Mouse (Mus musculus): ENCODE measurements around the gene Adgrb2. TPM values are rescaled to one million over a fixed set of nuclear protein-coding genes. Genes with fewer than 3 reads are reported as not detected.

The Adgrb2 gene
- total and polyA plus RNA-seq, 2 experiments = 0.06 TPM; not detected in 1

DNA sequence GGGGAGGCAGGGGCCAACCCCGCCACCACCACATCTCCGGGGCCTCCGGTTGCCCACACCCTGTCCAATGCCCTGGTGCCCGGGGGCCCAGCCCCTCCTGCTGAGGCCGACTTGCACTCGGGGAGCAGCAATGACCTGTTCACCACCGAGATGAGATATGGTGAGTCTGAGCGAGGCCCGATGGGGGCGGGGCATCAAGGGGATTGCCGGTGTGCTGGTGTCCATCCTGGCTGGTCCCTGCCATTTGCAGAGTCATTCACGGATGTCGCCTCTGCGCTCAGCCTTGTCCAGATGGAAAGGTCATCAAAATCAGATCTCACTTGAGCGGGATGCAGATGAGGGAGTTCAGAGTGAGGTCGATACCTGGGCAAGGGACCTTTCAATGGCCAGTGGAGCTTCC lies 8.1 kb downstream of the Adgrb2 start:
- Histone ChIP-seq H3K4me1 (ENCODE audit: control insufficient read depth, insufficient read depth, low read length) (no peaks in the 10 kb centered on the region), H3K4me3 (ENCODE audit: insufficient read depth, low read depth, low read length) (no peak overlapping the region), H3K36me3 (ENCODE audit: control insufficient read depth, insufficient read depth, low read length) (no peaks in the 10 kb centered on the region), H3K9ac (ENCODE audit: low read depth, low read length) (no peak overlapping the region), H3K27me3 (ENCODE audit: control insufficient read depth, insufficient read depth, low read length) (no peaks in the 10 kb centered on the region), H3K79me2 (ENCODE audit: control insufficient read depth, insufficient read depth, low read length) (no peaks in the 10 kb centered on the region), H3K27ac (replicated peaks; ENCODE audit: insufficient read depth, low read depth, low read length) (no peak overlapping the region)
- DNase-seq (ENCODE audit: extremely low read depth, low read depth, low spot score) = no peak
- TF ChIP-seq CTCF (IDR thresholded peaks at IDR 0.05; ENCODE audit: low read depth, low read length) (no peak), POLR2A (IDR thresholded peaks at IDR 0.05; ENCODE audit: extremely low read depth, insufficient read depth, low read length) (no peak)
- 74% methylated on average over 16 of the region's 16 CpGs for WGBS

DNA sequence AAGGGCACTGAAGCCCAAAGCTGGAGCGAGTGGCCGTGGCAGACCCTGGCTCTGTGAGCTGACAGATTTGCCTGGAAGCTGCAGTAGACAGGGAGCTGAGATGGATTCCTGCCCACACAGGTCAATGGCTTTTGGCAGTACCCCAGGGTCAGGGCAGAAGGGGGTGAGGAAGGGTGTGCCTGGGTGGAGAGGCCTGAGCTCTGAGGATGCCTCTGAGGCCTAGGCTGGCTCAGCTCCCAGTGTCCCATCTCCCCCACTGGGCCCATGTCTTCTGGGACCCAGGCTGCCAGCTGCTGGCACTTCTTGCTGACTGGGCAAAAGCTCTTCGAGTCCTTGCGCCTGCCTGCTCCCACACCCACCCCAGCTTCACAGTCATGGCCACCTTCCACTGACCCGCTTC lies 8.5 kb downstream of the Adgrb2 start:
- no peaks in the 10 kb centered on the region for H3K36me3 ChIP-seq (ENCODE audit: control insufficient read depth, insufficient read depth, low read length)
- no peak overlapping the region for H3K27ac ChIP-seq (replicated peaks; ENCODE audit: insufficient read depth, low read depth, low read length)
- H3K27me3 ChIP-seq (ENCODE audit: control insufficient read depth, insufficient read depth, low read length) = no peaks in the 10 kb centered on the region
- H3K79me2 ChIP-seq (ENCODE audit: control insufficient read depth, insufficient read depth, low read length) = no peaks in the 10 kb centered on the region
- TF ChIP-seq POLR2A (IDR thresholded peaks at IDR 0.05; ENCODE audit: extremely low read depth, insufficient read depth, low read length) = no peak
- TF ChIP-seq CTCF (IDR thresholded peaks at IDR 0.05; ENCODE audit: low read depth, low read length) = no peak
- H3K4me3 ChIP-seq (ENCODE audit: insufficient read depth, low read depth, low read length) = no peak overlapping the region
- no peak overlapping the region for H3K9ac ChIP-seq (ENCODE audit: low read depth, low read length)
- no peaks in the 10 kb centered on the region for H3K4me1 ChIP-seq (ENCODE audit: control insufficient read depth, insufficient read depth, low read length)
- 80% methylated on average over 5 of the region's 5 CpGs for WGBS
- DNase-seq (ENCODE audit: extremely low read depth, low read depth, low spot score) = peak; percentile 8

DNA sequence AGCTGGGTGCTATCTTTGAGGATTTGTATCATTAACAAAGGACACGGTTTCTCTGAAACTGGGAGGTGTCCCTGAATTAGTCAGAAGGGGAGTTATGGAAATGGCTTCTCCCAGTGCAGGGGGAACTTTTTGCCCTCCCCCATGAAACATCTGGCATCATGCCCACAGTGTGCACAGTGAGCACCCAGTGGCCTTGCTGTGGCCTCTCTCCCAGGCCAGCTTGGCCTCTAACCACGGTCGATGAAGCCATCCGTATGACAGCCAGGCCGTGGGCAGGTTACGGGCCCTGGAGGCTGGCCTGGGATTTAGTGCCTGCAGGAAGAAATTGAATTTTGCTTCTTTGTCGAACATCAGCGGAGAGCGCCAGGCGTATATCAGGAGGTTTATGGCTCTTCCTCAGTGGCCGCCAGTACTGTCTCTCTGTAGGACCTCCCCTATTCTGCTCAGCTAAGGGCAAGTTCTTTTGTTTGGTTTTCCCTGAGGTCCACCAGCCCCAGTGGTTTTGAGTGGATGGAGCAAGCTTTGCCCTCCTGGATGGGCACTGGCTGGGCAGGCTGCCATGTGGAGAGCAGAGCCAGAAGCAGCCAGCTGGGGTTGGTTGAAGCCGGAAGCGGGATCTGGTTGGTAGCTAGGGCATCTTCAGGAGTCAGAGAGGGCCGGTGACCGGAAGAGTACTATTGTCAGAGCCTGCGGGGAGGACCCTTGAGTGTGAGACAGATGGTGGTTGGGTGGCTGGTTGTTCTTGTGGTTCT lies 9.4 kb downstream of the Adgrb2 start:
- Histone ChIP-seq H3K36me3 (ENCODE audit: control insufficient read depth, insufficient read depth, low read length) (no peaks in the 10 kb centered on the region), H3K27me3 (ENCODE audit: control insufficient read depth, insufficient read depth, low read length) (no peaks in the 10 kb centered on the region), H3K4me3 (ENCODE audit: insufficient read depth, low read depth, low read length) (no peak overlapping the region), H3K9ac (ENCODE audit: low read depth, low read length) (no peak overlapping the region), H3K27ac (replicated peaks; ENCODE audit: insufficient read depth, low read depth, low read length) (no peak overlapping the region), H3K4me1 (ENCODE audit: control insufficient read depth, insufficient read depth, low read length) (no peaks in the 10 kb centered on the region), H3K79me2 (ENCODE audit: control insufficient read depth, insufficient read depth, low read length) (no peaks in the 10 kb centered on the region)
- DNase-seq (ENCODE audit: extremely low read depth, low read depth, low spot score) = peak; percentile 9
- TF ChIP-seq CTCF (IDR thresholded peaks at IDR 0.05; ENCODE audit: low read depth, low read length) (no peak), POLR2A (IDR thresholded peaks at IDR 0.05; ENCODE audit: extremely low read depth, insufficient read depth, low read length) (no peak)
- whole genome bisulfite sequencing = 77% methylated on average over 16 of the region's 16 CpGs

DNA sequence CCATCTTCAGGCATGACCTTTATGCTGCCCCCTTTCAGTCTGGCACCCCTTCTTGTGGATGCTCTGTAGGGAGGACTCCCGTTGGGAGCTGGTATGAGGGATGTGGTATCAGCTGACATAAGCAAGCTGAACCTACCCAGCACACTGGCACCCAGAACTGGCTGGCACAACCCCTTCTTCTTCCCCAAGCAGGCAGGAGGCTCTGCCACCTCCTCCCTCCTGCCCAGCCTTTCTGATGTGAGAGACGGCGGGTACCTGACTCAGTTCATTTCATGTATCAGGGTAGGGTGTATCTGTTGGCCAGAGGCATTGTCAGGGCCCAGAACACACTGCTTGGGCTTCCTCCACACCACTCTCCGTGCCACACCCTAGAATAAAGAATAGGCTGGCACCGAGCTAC lies 10.1 kb downstream of the Adgrb2 start:
- Histone ChIP-seq H3K9ac (ENCODE audit: low read depth, low read length) (no peak overlapping the region), H3K27me3 (ENCODE audit: control insufficient read depth, insufficient read depth, low read length) (no peaks in the 10 kb centered on the region), H3K79me2 (ENCODE audit: control insufficient read depth, insufficient read depth, low read length) (no peaks in the 10 kb centered on the region), H3K4me1 (ENCODE audit: control insufficient read depth, insufficient read depth, low read length) (no peaks in the 10 kb centered on the region), H3K4me3 (ENCODE audit: insufficient read depth, low read depth, low read length) (no peak overlapping the region), H3K27ac (replicated peaks; ENCODE audit: insufficient read depth, low read depth, low read length) (no peak overlapping the region), H3K36me3 (ENCODE audit: control insufficient read depth, insufficient read depth, low read length) (no peaks in the 10 kb centered on the region)
- 80% methylated on average over 5 of the region's 5 CpGs for WGBS
- no peak for DNase-seq (ENCODE audit: extremely low read depth, low read depth, low spot score)
- TF ChIP-seq CTCF (IDR thresholded peaks at IDR 0.05; ENCODE audit: low read depth, low read length) = no peak
- TF ChIP-seq POLR2A (IDR thresholded peaks at IDR 0.05; ENCODE audit: extremely low read depth, insufficient read depth, low read length) = no peak

DNA sequence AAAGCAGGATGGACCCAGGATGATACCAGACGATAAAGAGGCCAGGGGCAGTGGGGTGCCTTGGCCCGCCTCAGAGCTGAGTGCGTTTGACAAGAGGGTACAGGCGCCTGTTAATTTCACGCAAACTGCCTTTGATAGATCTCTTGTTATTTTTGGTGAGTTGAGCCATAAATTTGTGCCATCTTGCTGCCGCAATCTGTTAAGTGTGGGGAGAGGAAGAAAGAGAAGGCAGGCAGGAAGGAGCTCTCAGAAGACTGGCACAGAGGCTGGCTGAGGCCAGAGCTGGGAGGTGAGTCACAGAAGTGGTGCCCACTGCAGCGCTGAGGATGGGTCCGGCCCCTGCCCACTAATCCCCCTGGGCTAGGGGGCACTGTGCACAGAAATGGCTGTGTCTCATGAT lies 10.6 kb downstream of the Adgrb2 start:
- Histone ChIP-seq H3K9ac (ENCODE audit: low read depth, low read length) (no peak overlapping the region), H3K4me3 (ENCODE audit: insufficient read depth, low read depth, low read length) (no peak overlapping the region), H3K79me2 (ENCODE audit: control insufficient read depth, insufficient read depth, low read length) (no peaks in the 10 kb centered on the region), H3K36me3 (ENCODE audit: control insufficient read depth, insufficient read depth, low read length) (no peaks in the 10 kb centered on the region), H3K27me3 (ENCODE audit: control insufficient read depth, insufficient read depth, low read length) (no peaks in the 10 kb centered on the region), H3K4me1 (ENCODE audit: control insufficient read depth, insufficient read depth, low read length) (no peaks in the 10 kb centered on the region), H3K27ac (replicated peaks; ENCODE audit: insufficient read depth, low read depth, low read length) (no peak overlapping the region)
- 83% methylated on average over 8 of the region's 8 CpGs for WGBS
- TF ChIP-seq CTCF (IDR thresholded peaks at IDR 0.05; ENCODE audit: low read depth, low read length) (no peak), POLR2A (IDR thresholded peaks at IDR 0.05; ENCODE audit: extremely low read depth, insufficient read depth, low read length) (no peak)
- DNase-seq (ENCODE audit: extremely low read depth, low read depth, low spot score) = no peak

DNA sequence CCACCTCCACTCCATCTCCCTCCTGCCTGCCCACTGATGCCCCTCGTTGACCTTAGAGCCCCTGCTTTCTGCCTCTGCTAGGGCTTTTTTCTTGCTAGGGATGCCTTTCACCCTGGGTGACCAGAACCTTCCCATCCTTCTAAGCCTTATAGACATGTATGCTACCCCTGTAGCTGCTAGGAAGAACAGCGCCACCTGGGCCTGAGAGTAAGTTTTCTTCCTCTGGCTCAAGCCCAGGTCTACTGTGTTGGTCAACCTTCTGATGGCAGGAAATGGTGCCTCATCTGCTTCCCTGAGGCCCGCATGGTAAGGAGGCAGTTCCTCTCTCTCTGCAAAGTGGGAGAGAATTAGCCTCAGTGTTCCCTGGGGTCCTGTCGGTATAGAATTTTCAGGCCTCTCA lies 11.3 kb downstream of the Adgrb2 start:
- Histone ChIP-seq H3K4me1 (ENCODE audit: control insufficient read depth, insufficient read depth, low read length) (no peaks in the 10 kb centered on the region), H3K27ac (replicated peaks; ENCODE audit: insufficient read depth, low read depth, low read length) (no peak overlapping the region), H3K36me3 (ENCODE audit: control insufficient read depth, insufficient read depth, low read length) (no peaks in the 10 kb centered on the region), H3K9ac (ENCODE audit: low read depth, low read length) (no peak overlapping the region), H3K4me3 (ENCODE audit: insufficient read depth, low read depth, low read length) (no peak overlapping the region), H3K27me3 (ENCODE audit: control insufficient read depth, insufficient read depth, low read length) (no peaks in the 10 kb centered on the region), H3K79me2 (ENCODE audit: control insufficient read depth, insufficient read depth, low read length) (no peaks in the 10 kb centered on the region)
- no peak for TF ChIP-seq POLR2A (IDR thresholded peaks at IDR 0.05; ENCODE audit: extremely low read depth, insufficient read depth, low read length)
- WGBS = 72% methylated on average over 4 of the region's 4 CpGs
- no peak for DNase-seq (ENCODE audit: extremely low read depth, low read depth, low spot score)

Data from liver, adult 2 months (tissue).